Mouse (Mus musculus) c-Kit-positive CD71-negative TER-119-negative erythroid progenitor cells, embryonic 14.5 days (primary cell): ENCODE measurements around the gene 2310034G01Rik.

Experiments
- DNase-seq: peaks from one replicate; pipeline ENCODE4 v3.0.0-alpha.2; 2013; ENCODE audit warnings: low read depth

The 2310034G01Rik gene

DNA sequence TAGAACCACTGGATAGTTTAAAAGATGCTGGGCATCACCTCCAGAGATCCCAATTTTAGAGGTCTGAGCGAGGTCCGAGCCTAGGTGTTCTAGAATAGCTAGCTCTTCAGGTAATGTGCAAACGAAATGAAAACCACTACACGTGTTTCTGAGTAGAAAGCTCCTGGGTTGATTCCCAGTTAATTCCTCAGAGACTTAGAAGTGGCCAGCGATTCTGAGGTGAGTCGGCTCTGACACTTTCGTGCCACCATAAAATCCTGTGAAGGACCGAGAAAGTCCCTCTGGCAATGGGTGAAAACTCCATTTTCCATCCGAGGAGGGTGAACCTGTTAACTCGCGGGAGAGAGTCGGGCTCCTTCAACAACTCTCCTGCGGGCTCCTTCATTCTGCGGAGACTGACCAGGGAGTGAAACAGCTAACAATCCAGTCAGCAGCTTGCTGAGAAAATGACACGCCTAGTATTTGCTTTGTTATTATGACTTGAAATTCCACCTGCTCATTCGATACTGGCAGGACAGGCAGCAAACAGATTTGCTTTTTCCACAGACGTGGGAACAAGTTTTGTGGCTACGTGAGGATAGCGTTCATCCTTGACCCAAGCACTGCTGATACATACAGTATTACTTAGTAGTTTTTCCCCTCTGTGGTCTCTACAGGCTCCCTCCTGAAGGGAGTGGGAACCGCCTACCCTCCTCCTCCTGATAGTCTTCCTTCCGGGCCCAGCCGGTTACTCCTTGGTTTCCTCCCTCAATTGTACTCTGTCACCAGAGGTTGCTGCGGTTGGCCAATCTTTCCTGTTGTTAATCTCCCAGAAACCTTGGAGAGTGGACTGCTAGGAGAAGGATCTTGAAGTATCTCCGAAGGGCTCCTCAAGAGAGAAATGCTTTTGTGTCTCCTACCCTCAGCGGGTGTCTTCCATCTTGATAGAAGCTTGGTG, 7.5 kb upstream of the 2310034G01Rik start:
- no peak for DNase-seq

GRCm38 (mm10) chr19:46356701-46357138, 6.6 kb upstream of the 2310034G01Rik start:
- peak; percentile 66 for DNase-seq

DNA sequence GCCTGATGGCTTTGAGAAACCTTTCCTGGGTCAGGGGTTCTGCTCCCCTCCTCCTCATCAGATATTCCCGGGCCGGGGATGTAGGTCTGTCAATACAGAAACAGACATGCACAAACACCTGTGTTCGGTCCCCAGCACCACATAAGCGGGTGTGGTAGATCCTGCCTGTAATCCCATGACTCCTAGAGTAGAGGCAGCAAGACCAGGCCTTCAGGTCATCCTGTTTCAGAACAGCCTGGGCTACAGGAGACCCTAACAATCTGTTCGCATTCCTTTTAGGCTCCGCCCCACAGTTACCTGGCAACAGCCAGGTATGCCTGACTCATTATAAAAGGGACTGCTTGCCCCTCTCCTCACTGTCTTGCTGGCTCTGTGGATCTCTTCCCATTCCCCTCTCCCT, 552 bp downstream of the 2310034G01Rik start:
- no peak for DNase-seq

DNA sequence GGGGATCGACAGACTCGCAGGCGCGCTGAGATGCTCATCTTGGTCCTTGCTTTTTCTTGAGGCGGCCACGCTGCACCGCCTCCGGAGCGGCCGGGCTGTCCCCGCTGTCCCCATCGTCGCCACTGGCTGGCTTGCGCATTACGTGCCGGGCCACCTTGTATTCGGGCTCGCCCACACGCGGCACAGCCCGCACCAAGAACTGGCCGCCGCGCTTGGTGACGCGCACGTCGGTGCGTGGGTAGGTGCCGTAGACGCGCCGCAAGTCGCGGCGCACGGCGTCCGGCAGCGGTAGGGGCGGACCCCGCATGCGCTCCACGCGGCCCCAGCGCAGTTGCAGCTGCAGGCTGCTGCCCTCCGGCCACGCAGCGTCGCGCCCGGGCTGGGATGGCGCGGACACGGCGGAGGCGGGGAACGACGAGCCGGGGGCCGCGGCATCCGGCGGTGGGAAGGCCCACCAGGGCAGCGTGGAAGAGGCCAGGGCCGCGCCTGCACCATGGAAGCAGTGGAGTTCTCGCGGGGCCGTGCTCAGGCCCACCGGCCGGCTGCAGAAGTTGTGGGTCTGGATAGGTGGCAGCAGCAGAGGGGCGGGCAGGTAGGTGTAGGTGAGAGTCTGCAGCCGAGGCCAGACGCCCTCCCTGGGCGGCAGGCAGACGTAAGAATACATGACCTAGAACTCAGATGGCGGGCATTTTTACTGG, 1.2 kb downstream of the 2310034G01Rik start:
- DNase-seq: no peak

DNA sequence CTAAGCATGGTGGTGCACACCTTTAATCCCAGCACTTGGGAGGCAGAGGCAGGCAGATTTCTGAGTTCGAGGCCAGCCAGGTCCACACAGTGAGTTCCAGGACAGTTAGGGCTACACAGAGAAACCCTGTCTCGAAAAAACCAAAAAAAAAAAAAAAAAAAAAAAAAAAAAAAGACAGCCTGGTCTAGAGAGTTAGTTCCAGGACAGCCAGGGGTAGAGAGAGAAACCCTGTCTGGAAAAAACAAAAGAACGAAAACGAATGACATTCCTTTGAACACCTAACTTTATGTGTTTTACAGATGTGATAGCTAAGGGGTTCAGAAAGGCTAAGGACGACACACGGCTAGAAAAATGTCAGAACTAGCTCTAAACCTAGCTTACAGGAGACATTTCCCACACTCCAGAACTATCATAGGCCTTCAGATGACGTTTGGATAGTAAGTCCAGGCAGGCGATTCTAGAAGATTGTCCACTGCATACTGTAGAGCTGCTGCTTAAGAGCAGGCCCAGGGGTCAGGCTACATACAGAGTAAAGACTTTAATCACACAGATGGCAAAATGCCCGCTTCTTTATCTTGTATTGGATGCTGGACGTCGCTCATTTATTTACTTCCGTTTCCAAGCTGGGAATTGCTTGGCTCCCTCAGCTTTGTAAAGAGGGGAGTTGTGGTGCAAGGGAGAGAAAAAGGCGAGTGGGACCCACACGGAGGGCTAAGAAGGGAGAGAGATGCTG, 2.0 kb downstream of the 2310034G01Rik start:
- no peak for DNase-seq

DNA sequence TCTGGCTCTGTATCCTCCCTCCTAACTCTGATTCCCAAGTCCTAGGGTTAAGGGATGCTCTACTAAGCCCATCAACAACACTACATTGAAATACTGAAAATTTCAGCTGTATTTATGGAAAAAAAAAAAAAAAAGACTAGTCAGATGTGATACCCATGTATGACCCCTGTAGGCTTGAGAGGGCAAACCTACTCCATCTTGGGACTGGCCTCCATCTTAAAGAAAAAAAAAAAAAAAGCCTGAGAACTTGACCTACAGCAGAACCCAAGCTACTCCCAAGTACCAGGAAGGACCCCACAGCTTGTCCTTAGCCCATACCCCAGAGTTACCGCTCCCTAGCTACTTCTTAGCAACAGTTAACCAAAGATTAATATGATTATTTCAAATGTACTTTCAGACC, 3.0 kb downstream of the 2310034G01Rik start:
- no peak for DNase-seq

DNA sequence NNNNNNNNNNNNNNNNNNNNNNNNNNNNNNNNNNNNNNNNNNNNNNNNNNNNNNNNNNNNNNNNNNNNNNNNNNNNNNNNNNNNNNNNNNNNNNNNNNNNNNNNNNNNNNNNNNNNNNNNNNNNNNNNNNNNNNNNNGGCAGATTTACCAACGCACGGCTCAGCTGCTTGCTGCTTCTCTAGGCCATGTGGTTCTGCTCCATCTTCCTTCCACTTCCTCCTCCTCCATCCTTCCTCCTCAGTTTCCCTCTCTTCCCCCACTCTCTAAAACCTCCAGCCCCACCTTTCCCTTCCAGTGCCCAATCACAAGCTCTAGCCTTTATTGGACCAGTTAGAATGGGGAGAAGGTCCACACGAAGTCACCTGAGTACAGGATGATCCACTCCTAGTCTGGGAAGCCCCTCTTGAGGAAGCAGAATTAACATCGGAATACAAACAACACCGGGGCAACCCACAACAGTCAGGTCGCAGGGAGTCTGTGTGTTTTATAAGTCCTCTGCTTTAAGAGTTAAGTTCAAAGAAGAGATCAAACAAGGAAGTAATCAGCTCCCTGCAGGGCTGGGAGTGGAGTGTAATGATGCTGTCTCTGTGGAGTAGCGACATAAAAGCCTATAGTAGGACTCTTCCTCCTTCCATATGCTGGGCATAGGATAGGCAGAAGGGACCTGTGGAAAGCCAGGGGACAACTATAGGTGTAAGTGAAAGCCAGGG, 5.2 kb downstream of the 2310034G01Rik start:
- DNase-seq: no peak

DNA sequence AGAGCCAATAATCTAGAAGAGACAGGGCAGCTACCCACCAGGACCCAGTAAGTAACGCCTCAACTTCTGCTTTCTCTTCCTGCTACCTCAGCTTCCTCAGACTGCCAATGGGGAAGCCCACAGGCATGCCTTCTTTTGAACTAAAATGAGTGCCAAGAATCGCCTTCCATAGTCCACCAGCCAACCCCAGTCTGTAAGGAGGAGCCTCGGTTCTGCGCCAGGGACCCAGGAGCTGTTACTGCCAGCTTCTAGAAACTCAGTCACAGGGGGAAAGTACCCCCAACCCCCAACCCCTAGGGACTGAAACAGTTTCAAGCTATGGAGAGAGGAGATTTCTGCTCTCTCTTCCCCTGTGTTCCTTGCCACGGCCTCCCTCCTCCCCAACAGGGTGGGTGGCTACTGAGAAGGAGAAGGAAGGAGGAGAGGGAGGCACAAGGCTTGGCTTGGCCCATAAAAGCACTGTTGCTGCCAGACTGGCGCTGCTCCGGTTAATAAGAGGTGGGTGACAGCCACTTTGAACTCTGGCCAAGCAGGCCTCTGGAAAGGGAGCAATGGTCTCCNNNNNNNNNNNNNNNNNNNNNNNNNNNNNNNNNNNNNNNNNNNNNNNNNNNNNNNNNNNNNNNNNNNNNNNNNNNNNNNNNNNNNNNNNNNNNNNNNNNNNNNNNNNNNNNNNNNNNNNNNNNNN, 10.7 kb downstream of the 2310034G01Rik start:
- DNase-seq: no peak

- DNase-seq: no peak
These were observed 11.2 kb downstream of the 2310034G01Rik start for GRCm38 (mm10) chr19:46338942-46339286.

GRCm38 (mm10) chr19:46338331-46338936, 11.7 kb downstream of the 2310034G01Rik start, which contains the start of gene Cuedc2:
Gene Cuedc2, minus strand, starts transcription at chr19:46338702.
- DNase-seq: peak; percentile 99

- DNase-seq: no peak
These were observed 12.3 kb downstream of the 2310034G01Rik start for GRCm38 (mm10) chr19:46337719-46338330.

- no peak for DNase-seq
These were observed 16.2 kb downstream of the 2310034G01Rik start for GRCm38 (mm10) chr19:46333906-46334305.

DNA sequence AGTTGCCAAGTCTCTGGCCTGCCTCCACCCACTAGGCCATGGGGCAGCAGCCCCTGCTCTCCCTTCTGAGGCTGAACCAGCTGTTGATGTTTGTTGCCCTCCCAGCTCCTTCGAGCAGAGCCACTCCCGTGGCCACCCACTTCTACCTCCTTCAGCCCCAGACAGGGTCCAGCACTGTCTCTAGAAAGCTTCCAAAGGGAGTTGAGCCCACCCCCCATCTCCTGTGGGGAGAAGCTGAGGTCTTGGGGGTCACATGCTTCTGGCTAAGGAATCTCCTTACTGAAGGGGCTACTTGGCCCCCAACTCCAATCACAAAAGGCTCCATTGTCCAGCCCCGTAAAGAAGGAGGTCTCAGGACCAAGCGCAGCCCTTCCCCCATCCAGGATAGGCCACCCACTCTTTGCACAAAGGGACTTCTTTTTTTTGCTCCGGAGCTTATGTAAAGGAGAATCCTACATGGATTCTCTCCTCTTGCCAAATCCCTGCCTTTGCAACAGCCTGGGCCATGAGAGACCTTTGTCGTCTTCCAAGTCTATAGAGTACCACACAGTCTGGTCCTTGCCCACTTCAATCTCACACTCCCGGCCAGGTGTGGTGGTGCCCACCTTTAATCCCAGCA, 17.3 kb downstream of the 2310034G01Rik start:
- DNase-seq: no peak

GRCm38 (mm10) chr19:46331936-46332335, 18.2 kb downstream of the 2310034G01Rik start:
- no peak for DNase-seq

DNA sequence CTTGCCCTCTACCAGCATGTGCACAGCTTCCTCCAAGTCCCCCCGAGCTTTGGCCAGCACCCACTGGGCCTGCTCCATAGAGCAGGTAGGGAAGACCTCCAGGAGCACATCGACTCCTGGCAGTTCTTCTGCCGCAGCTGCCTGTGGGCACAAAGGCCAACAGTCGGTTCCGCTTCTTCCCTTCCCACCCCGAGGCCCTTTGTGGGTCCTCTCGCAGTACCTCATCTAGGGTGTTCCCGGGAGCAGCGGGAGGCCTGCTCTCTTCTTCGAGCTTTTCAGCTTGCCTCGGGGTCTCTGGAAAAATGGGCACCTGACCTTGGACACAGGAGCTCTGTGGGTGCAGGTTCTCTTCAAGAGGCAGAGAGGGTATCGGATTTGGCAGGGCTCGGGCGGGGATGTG, 18.8 kb downstream of the 2310034G01Rik start:
- DNase-seq: no peak

- DNase-seq: no peak
These were observed 19.4 kb downstream of the 2310034G01Rik start for GRCm38 (mm10) chr19:46330696-46331095.

DNA sequence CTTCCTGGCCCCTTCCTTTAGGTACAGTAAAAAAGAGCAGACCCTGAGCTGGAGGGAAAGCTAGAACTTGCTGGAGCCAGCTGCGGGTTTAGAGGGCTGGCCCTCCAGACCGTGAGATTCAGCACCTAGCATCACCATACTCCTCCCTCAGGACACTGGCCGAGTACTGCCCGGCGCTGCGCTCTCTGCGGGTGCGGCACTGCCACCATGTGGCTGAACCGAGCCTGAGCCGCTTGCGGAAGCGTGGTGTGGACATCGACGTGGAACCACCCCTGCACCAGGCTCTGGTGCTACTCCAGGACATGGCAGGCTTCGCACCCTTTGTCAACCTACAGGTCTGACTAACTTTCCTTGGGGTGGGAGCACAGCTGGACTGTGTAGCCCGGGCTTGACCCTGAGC, 20.2 kb downstream of the 2310034G01Rik start:
- DNase-seq: no peak

DNA sequence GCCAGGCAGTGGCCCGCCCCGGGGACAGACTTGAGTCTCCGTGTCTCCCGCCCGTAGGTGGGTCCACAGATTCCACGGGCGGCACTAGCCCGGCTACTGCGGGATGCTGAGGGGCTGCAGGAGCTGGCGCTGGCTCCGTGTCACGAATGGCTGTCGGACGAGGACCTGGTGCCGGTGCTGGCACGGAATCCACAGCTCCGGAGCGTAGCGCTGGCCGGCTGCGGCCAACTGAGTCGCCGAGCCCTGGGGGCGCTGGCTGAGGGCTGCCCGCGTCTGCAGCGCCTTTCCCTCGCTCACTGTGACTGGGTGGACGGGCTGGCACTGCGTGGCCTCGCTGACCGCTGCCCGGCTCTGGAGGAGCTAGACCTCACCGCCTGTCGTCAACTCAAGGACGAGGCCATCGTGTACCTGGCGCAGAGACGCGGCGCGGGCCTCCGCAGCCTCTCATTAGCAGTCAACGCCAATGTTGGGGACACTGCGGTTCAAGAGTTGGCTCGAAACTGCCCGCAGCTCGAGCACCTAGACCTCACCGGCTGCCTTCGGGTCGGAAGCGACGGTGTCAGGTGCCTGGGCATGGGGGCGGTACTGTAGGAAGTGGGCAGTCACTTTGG, 21.0 kb downstream of the 2310034G01Rik start:
- DNase-seq: no peak
